Mouse (Mus musculus) G1E (cell line): ENCODE data around the gene Gripap1. TPM values are rescaled to one million over a fixed set of nuclear protein-coding genes. Genes with fewer than 3 reads are reported as not detected.
A peak's percentile ranks its signal among the peaks of the same experiment; 100 is the strongest.

ENCODE experiments used
- ATAC-seq: 2 replicates; pipeline ENCODE4 v1.8.0; 2016; ENCODE audit warnings: mild to moderate bottlenecking; ENCODE audit not compliant: insufficient number of reproducible peaks, poor library complexity, low FRiP score, severe bottlenecking; ENCODE audit errors: extremely low read depth
- DNase-seq: peaks from one replicate; pipeline ENCODE4 v3.0.0; 2012; ENCODE audit warnings: low spot score
- H3K27me3 ChIP-seq: 2 replicates; pipeline ENCODE4 v1.6.1; 2012; ENCODE audit warnings: mild to moderate bottlenecking, low read length, inconsistent platforms; ENCODE audit not compliant: insufficient read depth
- H3K36me3 ChIP-seq: replicated peaks from 2 replicates; pipeline ENCODE3; 2012; ENCODE audit warnings: mild to moderate bottlenecking, inconsistent platforms
- H3K4me1 ChIP-seq: 2 replicates; pipeline ENCODE4 v1.6.1; 2012; ENCODE audit warnings: low read depth, low read length, inconsistent platforms, mixed read lengths; ENCODE audit not compliant: insufficient read depth
- H3K4me3 ChIP-seq: 2 replicates; pipeline ENCODE4 v1.5.1; 2012; ENCODE audit warnings: low read depth, mild to moderate bottlenecking, inconsistent platforms, low read length, moderate library complexity, mixed read lengths
- H3K9me3 ChIP-seq: replicated peaks from 2 replicates; pipeline ENCODE4 v1.6.1; 2012; ENCODE audit warnings: inconsistent platforms
- CTCF ChIP-seq: IDR thresholded peaks from 2 replicates; pipeline ENCODE4 v1.5.1; 2012; ENCODE audit warnings: low read depth, low read length, inconsistent platforms, mixed read lengths
- GATA1 ChIP-seq: IDR thresholded peaks from 2 replicates; pipeline ENCODE4 v1.6.1; 2012; ENCODE audit warnings: borderline replicate concordance, low read length, inconsistent platforms, mixed read lengths
- GATA2 ChIP-seq: IDR thresholded peaks from 2 replicates; pipeline ENCODE4 v1.6.1; 2012; ENCODE audit warnings: low read depth, low read length, inconsistent platforms, borderline replicate concordance
- POLR2AphosphoS5 ChIP-seq: IDR thresholded peaks from 2 replicates; pipeline ENCODE4 v1.6.1; 2012; ENCODE audit warnings: low read depth, low read length, inconsistent platforms; ENCODE audit not compliant: insufficient replicate concordance
- TAL1 ChIP-seq: conservative IDR thresholded peaks from 2 replicates; pipeline ENCODE4 v1.6.1; 2012; ENCODE audit warnings: low read depth, low read length, inconsistent platforms, mixed read lengths
- polyA plus RNA-seq: library from polyadenylated mRNA; stranded (reverse); fragments of >175 nt; gene quantifications from 2 replicates; pipeline ENCODE4 v1.2.3, GENCODE M21; 2012
- total RNA-seq, 2 experiments: library from RNA; stranded (forward) in 1 of 2; stranded (reverse) in 1 of 2; fragments of 200-1000 nt in 1 of 2; fragments of >200 nt in 1 of 2; fragmentation: Nextera tagmentation in 1 of 2; gene quantifications; 2 replicates each; pipeline ENCODE4 v1.2.3; 2014 to 2017

Gripap1 gene
- total and polyA plus RNA-seq, 3 experiments = 30.6 to 116 (median 53.8) TPM

DNA sequence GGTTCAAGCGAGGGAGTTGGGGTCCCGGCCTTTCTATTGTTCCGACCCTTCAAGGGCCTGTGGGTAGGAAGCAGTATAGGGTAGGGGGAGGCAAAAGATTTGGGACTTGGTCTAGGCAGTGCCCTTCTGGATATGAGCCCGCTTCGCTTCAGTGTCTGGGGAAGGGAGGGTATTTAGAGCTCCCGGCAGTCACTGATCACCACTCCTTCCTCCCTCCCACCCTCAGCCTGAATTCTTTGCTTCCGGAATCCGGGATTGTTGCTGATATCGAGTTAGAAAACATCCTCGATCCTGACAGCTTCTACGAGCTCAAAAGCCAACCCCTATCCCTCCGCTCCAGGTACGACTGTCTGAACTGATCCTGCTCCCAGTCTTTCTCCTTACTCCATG lies 24.3 kb upstream of the Gripap1 start:
- peaks cover 63% of the 10 kb centered on the region for H3K4me1 ChIP-seq
- H3K4me3 ChIP-seq = peak overlapping the region; percentile 79; the same call in 1 of the 2 replicates
- no peaks in the 10 kb centered on the region for H3K9me3 ChIP-seq
- DNase-seq (no peak), ATAC-seq (no peak)
- no peaks in the 10 kb centered on the region for H3K27me3 ChIP-seq
- H3K36me3 ChIP-seq = peaks cover 46% of the 10 kb centered on the region
- no peak for TF ChIP-seq GATA2
- no peak for TF ChIP-seq TAL1
- TF ChIP-seq GATA1 = no peak
- no peak for TF ChIP-seq CTCF
- TF ChIP-seq POLR2AphosphoS5 = no peak

DNA sequence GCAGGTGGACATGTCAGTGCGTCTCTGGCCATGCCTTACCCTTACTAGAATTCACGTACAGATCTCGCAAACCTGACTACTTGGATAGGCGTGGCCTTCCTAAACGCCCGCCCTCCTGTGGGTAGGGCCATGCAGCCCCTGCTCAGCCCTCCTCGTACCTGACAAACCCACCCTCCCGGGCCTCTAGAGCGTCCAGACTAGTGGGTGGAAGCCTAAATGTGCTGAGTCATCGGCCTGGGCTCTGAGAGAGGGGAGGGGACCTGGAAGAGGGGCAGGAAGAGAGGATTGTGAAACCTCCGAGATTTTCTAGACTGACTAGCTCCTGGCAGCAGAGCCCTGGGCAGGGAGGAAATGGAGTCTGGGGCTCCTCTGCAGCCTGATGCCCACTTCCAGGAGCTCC lies 23.8 kb upstream of the Gripap1 start:
- peak; percentile 39 for DNase-seq
- peaks cover 67% of the 10 kb centered on the region for H3K4me1 ChIP-seq
- peak overlapping the region; percentile 79; the same call in 1 of the 2 replicates for H3K4me3 ChIP-seq
- no peaks in the 10 kb centered on the region for H3K27me3 ChIP-seq
- ATAC-seq = peak; percentile 19; the same call in 1 of the 2 replicates
- no peak for TF ChIP-seq CTCF
- no peak for TF ChIP-seq GATA2
- TF ChIP-seq GATA1 = no peak
- TF ChIP-seq TAL1 = no peak
- TF ChIP-seq POLR2AphosphoS5 = no peak
- H3K36me3 ChIP-seq = peaks cover 51% of the 10 kb centered on the region
- no peaks in the 10 kb centered on the region for H3K9me3 ChIP-seq

DNA sequence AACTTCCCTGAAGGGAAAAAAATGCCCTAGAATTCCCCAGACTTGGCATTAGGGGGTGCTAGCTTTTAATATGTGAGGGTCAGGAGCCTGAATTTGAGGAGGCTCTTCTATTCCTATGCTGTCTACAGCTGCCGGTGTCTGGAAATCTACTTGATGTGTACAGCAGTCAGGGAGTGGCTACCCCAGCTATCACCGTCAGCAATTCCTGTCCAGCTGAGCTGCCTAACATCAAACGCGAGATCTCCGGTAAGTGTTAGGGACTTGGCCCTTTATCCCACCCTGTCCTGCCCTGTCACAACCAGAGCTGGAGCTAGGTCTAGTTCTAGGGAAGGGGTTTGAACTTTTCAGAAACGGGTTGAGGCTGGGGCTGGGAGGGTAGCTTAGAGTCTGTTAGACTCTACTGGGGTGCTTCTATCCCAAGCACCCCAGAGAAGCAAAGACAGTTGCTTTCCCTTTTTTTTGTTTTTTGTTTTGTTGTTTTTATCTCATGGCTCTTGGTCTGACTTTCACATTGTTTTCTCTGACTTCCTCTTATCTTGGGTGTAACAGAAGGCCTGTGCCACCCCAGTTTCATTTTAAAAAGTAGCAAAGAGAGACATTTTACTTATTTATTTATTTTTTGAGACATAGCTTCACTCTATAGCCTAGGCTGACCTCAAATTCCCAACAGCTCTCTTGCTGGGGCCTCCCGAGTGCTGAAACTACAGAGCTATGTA lies 20.1 kb upstream of the Gripap1 start:
- Histone ChIP-seq H3K9me3 (no peaks in the 10 kb centered on the region), H3K4me1 (peaks cover 68% of the 10 kb centered on the region), H3K27me3 (no peaks in the 10 kb centered on the region), H3K36me3 (peaks cover 87% of the 10 kb centered on the region), H3K4me3 (no peak overlapping the region; the same call in 1 of the 2 replicates)
- ATAC-seq = peak; percentile 56; the same call in 1 of the 2 replicates
- peak; percentile 31; the same call in 1 of the 2 replicates for TF ChIP-seq TAL1
- no peak for TF ChIP-seq GATA1
- DNase-seq = no peak

DNA sequence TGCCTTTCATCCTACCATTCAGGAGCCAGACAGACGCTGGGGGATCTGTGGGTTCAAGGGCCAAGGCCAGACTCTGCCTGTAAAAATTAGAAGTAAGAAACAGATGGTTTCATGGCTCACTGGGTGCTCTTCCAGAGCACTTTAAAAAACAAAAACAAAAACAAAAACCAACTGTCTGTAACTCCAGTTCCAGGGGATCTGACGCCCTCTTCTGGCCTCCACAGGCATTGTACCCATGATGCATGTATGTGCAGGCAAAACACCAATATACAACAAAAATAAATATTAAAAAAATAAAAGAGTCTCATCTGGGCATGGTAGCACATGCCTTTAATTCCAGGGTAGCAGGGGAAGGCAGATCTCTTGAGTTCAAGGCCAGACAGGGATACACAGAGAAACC lies 16.8 kb upstream of the Gripap1 start:
- H3K27me3 ChIP-seq = no peaks in the 10 kb centered on the region
- TF ChIP-seq GATA1 (no peak), POLR2AphosphoS5 (no peak), GATA2 (no peak), TAL1 (no peak), CTCF (no peak)
- H3K36me3 ChIP-seq = peaks cover 76% of the 10 kb centered on the region
- DNase-seq (no peak), ATAC-seq (no peak)
- H3K9me3 ChIP-seq = no peaks in the 10 kb centered on the region
- peaks cover 66% of the 10 kb centered on the region for H3K4me1 ChIP-seq
- H3K4me3 ChIP-seq = no peak overlapping the region

DNA sequence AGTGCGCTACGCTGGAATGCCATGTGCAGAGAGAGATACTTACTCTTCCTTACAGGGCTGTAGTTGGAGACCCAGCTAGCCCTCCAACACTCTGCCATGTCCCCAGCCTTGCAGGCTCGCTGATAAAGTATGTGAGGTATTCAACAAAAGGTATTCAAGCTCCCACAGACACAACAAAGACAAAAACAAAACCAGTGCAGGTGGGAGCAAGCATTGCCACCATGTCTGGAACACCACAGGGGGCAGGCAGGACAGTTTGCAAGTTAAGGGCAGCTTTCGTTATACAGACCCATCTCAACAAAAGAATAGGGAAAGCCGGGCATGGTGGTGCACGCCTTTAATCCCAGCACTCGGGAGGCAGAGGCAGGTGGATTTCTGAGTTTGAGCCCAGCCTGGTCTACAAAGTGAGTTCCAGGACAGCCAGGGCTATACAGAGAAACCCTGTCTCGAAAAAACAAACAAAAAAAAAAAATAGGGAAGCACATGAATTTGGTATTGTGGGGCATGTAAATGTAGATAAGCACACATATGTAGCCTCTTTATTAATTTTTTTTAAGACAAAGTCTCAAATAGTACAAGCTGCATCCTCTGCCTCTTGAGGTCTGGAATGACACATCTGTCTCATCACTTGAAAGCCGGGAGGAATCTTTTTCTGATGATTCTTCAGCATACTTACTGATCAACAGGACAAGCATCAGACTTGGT lies 13.9 kb upstream of the Gripap1 start:
- Histone ChIP-seq H3K27me3 (no peaks in the 10 kb centered on the region), H3K36me3 (peaks cover 50% of the 10 kb centered on the region), H3K9me3 (no peaks in the 10 kb centered on the region), H3K4me1 (peaks cover 61% of the 10 kb centered on the region), H3K4me3 (no peak overlapping the region)
- DNase-seq = no peak
- TF ChIP-seq CTCF (no peak), TAL1 (no peak), GATA1 (no peak), POLR2AphosphoS5 (no peak), GATA2 (no peak)
- no peak for ATAC-seq

DNA sequence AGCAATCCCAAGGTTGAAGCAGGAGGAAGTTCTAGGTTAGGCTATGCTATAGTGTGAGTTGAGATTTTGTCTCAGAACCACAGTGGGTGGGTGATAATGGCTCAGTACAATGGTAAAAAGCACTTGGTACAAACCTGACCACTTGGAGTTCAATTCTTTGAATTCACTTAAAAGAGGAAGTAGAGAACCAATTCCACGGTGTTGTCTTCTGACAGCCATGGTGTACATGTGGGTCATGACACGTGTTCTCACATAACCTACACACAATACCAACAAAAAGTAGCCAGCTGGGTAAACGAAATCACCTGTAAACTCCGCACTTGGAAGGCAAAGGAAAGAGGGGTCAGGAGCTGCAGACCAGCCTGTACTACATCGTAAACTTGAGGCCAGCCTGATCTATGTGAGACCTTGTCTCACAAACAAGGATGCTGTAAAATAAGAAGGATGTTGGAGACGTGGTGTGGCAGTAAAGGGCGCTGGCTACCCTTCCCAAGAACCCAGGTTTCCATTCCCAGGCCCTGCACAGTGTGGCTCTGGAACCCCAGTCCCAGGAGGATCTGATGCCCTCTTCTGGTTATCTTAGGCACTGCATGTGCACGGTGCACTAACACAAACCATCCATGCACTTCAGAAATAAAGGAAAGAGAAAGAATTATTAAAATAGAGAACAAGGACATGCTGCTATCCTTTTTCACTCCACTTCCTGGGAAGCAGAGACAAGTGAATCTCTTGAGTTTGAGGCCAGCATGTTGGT lies 13.1 kb upstream of the Gripap1 start:
- peaks cover 64% of the 10 kb centered on the region for H3K4me1 ChIP-seq
- no peaks in the 10 kb centered on the region for H3K27me3 ChIP-seq
- H3K36me3 ChIP-seq = peaks cover 41% of the 10 kb centered on the region
- H3K9me3 ChIP-seq = no peaks in the 10 kb centered on the region
- no peak overlapping the region for H3K4me3 ChIP-seq
- DNase-seq = no peak
- ATAC-seq = no peak
- no peak for TF ChIP-seq TAL1
- TF ChIP-seq GATA1 = no peak
- TF ChIP-seq CTCF = peak; percentile 66; the same call in 1 of the 2 replicates
